Mouse (Mus musculus) regulatory T cell (primary cell): ENCODE data around the gene Vrtn.

Source experiments
- in situ Hi-C: fragments of 300-600 bp; cut with MboI, MseI; formaldehyde crosslinking; loops from one replicate; pipeline ENCODE4 v1.15.1; 2025; ENCODE audit warnings: high pct_unique_total_duplicates

Vrtn gene

GRCm38 (mm10) chr12:84687531-84687930, 46.7 kb downstream of the Vrtn start:
- in situ Hi-C loops, result no loop called here

GRCm38 (mm10) chr12:84689051-84689450, 48.2 kb downstream of the Vrtn start:
- in situ Hi-C loops, result no loop called here

GRCm38 (mm10) chr12:84691347-84691746, 50.5 kb downstream of the Vrtn start:
- in situ Hi-C loops, result no loop called here

DNA sequence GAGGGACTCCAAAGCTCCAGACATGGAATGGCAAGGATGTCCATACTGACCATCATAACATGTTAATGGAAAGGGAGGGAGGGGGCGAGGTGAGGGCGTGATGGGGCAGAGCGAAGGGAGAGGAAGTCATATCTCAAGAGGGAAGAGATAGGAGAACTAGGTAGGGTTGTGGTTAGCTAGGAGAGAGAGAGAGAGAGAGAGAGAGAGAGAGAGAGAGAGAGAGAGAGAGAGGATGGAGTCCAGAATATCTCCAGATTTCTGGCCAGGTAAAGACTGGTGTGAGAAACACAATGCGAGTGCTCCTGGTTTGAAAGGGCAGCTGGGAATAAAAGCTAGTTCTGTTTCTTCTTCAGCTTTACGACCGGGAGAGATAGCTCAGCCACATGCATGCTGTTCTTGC, 51.3 kb downstream of the Vrtn start:
- in situ Hi-C loops, result no loop called here

- in situ Hi-C loops, result no loop called here
Measured at GRCm38 (mm10) chr12:84698319-84699081, 57.7 kb downstream of the Vrtn start, which contains the start of gene Syndig1l. Gene Syndig1l (minus strand): TSS chr12:84698831.
